Mouse (Mus musculus) left cerebral cortex, adult 2 months (tissue): ENCODE measurements around the gene Ccdc38. TPM values are rescaled to one million over a fixed set of nuclear protein-coding genes. Genes with fewer than 3 reads are reported as not detected.

Experiments used
- DNase-seq, 2 experiments: peaks; one replicate each; pipeline ENCODE4 v3.0.0; 2021 to 2022; ENCODE audit warnings: low spot score in 2 of 2, mixed read lengths in 1 of 2; ENCODE audit errors: extremely low spot score in 1 of 2
- H3K27ac ChIP-seq: fragments of 200-600 bp; 2 replicates; pipeline ENCODE4 v1.8.1; 2022
- H3K4me3 ChIP-seq: fragments of 200-600 bp; 2 replicates; pipeline ENCODE4 v1.8.1; 2022
- CTCF ChIP-seq: fragments of 200-600 bp; IDR thresholded peaks from 2 replicates; pipeline ENCODE4 v1.8.1; 2022; ENCODE audit warnings: antibody characterized with exemption, mild to moderate bottlenecking, moderate library complexity
- intact Hi-C: fragments of 180-260 bp; cut with DNase I; formaldehyde crosslinking; loops from one replicate; pipeline ENCODE4 v1.15.1; 2025
- total RNA-seq, 2 experiments: library from RNA; stranded (reverse); gene quantifications; 2 replicates each; pipeline ENCODE4 v1.2.3; 2021

Gene Ccdc38
- total RNA-seq, 2 experiments from 2014 or later = not detected

- no peak for DNase-seq
- Histone ChIP-seq H3K4me3 (no peak overlapping the region), H3K27ac (no peak overlapping the region)
- intact Hi-C loops = no loop called here
- TF ChIP-seq CTCF = no peak
Measured at GRCm38 (mm10) chr10:93559786-93560185, 19.4 kb downstream of the Ccdc38 start.

DNA sequence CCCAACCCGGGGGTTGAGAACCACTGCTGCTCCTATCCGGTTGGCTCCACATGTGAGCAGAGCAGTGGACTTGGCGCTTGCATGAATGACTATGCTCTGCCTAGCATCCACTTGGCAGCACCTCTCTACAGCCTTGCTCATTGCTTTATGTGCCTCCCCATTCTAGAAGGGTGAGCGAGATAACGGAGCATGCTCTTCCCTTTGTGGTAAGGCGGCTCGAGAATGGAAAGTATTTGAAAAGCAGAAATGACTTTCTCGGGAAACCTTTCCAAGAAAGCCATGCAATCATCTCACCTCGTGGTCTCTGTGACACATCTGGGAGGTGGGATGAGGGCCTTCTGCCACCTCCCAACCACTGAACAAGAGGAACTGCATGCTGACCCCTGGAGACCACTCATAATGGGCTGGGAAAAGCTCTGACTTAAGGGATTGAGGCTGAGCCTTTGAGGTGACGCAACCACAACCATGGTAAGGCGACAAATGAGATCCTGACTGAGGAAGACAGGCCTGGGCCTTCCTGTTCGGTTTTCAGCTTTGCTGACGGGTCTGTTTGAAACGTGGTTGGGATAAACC lies 24.2 kb downstream of the Ccdc38 start:
- H3K4me3 ChIP-seq = no peak overlapping the region
- TF ChIP-seq CTCF = no peak
- DNase-seq = no peak
- H3K27ac ChIP-seq = no peak overlapping the region
- intact Hi-C loops = no loop called here

GRCm38 (mm10) chr10:93567066-93567465 lies 26.6 kb downstream of the Ccdc38 start:
- Histone ChIP-seq H3K27ac (no peak overlapping the region), H3K4me3 (no peak overlapping the region)
- no peak for TF ChIP-seq CTCF
- intact Hi-C loops = no loop called here
- DNase-seq = no peak

GRCm38 (mm10) chr10:93567841-93568566 lies 27.6 kb downstream of the Ccdc38 start:
- no peak for TF ChIP-seq CTCF
- intact Hi-C loops = no loop called here
- Histone ChIP-seq H3K4me3 (no peak overlapping the region), H3K27ac (no peak overlapping the region)
- no peak for DNase-seq

DNA sequence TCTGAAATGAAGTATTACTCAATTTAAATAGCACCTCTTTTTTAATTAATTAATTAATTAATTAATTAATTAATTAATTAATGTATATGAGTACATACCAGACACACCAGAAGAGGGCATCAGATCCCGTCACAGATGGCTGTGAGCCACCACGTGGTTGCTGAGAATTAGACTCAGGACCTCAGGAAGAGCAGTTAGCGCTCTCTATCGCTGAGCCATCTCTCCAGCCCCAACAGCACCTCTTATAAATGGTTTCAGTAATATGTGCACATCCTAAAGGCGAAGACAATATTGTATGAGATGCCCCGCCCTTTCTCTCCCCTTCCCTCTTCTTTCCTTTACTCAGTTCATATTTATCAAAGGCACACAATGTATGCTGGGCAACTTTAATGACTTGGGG lies 28.2 kb downstream of the Ccdc38 start:
- intact Hi-C loops = no loop called here
- TF ChIP-seq CTCF = no peak
- Histone ChIP-seq H3K27ac (no peak overlapping the region), H3K4me3 (no peak overlapping the region)
- no peak for DNase-seq

DNA sequence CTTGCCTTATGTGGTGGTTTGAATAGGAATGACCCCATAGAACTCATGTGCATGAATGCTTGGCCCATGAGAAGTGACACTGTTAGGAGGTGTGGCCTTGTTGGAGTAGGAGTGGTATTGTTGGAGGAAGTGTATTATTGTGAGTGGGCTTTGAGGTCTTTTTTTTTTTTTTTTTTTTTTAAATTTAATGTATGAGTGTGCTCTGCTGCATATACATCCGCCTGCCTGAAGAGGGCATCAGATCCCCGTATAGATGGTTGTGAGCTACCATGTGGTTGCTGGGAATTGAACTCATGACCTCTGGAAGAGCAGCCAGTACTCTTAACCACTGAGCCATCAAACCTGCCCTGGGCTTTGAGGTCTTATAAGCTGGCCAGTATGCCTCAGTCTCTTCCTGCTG lies 31.8 kb downstream of the Ccdc38 start:
- Histone ChIP-seq H3K4me3 (no peak overlapping the region), H3K27ac (no peak overlapping the region)
- no peak for DNase-seq
- intact Hi-C loops = loop anchor here (10.0 kb wide), 1 partner anchor 527 kb away; no protein-coding TSS in a partner anchor
- TF ChIP-seq CTCF = no peak; the same call in none of the 2 replicates

- intact Hi-C loops = loop anchor here (5.0 to 10.0 kb wide), 2 partner anchors 153 to 530 kb away; no protein-coding TSS in a partner anchor
- no peak overlapping the region for H3K27ac ChIP-seq
- TF ChIP-seq CTCF = no peak
- H3K4me3 ChIP-seq = no peak overlapping the region
- DNase-seq = no peak
Measured at GRCm38 (mm10) chr10:93574966-93575365, 34.5 kb downstream of the Ccdc38 start.

GRCm38 (mm10) chr10:93575960-93576359 lies 35.5 kb downstream of the Ccdc38 start:
- Histone ChIP-seq H3K27ac (no peak overlapping the region), H3K4me3 (no peak overlapping the region)
- DNase-seq = no peak
- no peak for TF ChIP-seq CTCF
- intact Hi-C loops = loop anchor here (2.0 to 10.0 kb wide), 3 partner anchors 89 to 531 kb away; no protein-coding TSS in a partner anchor

DNA sequence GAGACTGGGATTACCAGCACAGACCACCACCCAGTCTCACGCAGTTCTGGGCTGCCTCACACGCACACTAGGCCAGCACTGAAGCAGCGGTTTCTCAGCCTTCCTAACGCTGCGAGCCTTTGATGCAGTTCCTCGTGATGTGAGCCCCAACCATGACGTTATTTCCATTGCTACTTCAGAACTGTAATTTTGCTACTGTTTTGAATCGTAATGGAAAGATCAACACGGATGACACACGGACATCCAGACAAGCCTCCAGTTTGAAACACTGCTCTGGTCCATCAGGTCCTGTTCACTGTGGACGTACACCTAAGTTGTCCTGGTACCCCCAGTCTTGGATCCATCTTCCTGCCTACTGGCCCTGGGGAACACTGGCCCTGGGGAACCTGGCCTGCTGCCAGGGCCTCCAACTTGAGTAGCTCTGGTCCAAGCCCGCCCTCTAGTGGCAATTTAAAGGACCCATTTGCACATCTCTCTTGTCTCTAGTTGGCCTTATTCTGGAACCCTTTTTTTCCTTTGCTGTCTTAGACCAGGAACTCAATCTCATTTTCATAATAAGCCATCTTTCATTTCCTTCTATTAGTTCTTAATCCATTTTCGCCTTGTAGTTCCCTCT lies 36.9 kb downstream of the Ccdc38 start:
- DNase-seq = peak; percentile 76
- peak; percentile 83 for TF ChIP-seq CTCF
- intact Hi-C loops = loop anchor here (2.0 to 10.0 kb wide), 3 partner anchors 91 to 533 kb away; no protein-coding TSS in a partner anchor
- Histone ChIP-seq H3K27ac (no peak overlapping the region), H3K4me3 (no peak overlapping the region)

GRCm38 (mm10) chr10:93588796-93589195 lies 48.4 kb downstream of the Ccdc38 start:
- TF ChIP-seq CTCF = no peak; the same call in 1 of the 2 replicates
- Histone ChIP-seq H3K27ac (peak overlapping the region; percentile 85; the same call in 1 of the 2 replicates), H3K4me3 (peak overlapping the region; percentile 78)
- intact Hi-C loops = no loop called here
- DNase-seq = no peak

GRCm38 (mm10) chr10:93589281-93589848 lies 48.9 kb downstream of the Ccdc38 start, which contains the start of gene Snrpf:
Gene Snrpf (minus strand): TSS chr10:93589706.
- no peak for TF ChIP-seq CTCF
- H3K27ac ChIP-seq = peak within 1 kb of the TSS; percentile 85
- peak; percentile 90 to 96 for DNase-seq
- intact Hi-C loops = no loop called here
- peak within 1 kb of the TSS; percentile 78 for H3K4me3 ChIP-seq

GRCm38 (mm10) chr10:93592456-93592855 lies 52.0 kb downstream of the Ccdc38 start:
- peak; percentile 19 for TF ChIP-seq CTCF
- H3K27ac ChIP-seq = no peak overlapping the region
- intact Hi-C loops = loop anchor here (10.0 kb wide), 1 partner anchor 522 kb away; no protein-coding TSS in a partner anchor
- H3K4me3 ChIP-seq = no peak overlapping the region
- DNase-seq = no peak
